Mouse (Mus musculus): Measurements from ENCODE around the gene Unc5cl.

- TF ChIP-seq POLR2A (IDR thresholded peaks at IDR 0.05; ENCODE audit: insufficient read depth, low read depth, low read length) (no peak), CTCF (IDR thresholded peaks at IDR 0.05) (no peak), EP300 (IDR thresholded peaks at IDR 0.05; ENCODE audit: insufficient read depth, low read depth, low read length) (no peak)
Measured at GRCm38 (mm10) chr17:48493986-48494385, 39.3 kb downstream of the Unc5cl start.
